Mouse (Mus musculus): ENCODE data around the gene Zxdc.

- TF ChIP-seq POLR2A (IDR thresholded peaks at IDR 0.05; ENCODE audit: extremely low read depth, insufficient read depth, low read length), result no peak
- TF ChIP-seq CTCF (IDR thresholded peaks at IDR 0.05; ENCODE audit: extremely low read depth, insufficient read depth, low read length), result no peak
These were observed 82.2 kb downstream of the Zxdc start for GRCm38 (mm10) chr6:90451512-90451911.

Data from cortical plate, adult 2 months (tissue).